Comparison of ENCODE assay signal across 28 mouse cellular contexts in the genomic region with DNA sequence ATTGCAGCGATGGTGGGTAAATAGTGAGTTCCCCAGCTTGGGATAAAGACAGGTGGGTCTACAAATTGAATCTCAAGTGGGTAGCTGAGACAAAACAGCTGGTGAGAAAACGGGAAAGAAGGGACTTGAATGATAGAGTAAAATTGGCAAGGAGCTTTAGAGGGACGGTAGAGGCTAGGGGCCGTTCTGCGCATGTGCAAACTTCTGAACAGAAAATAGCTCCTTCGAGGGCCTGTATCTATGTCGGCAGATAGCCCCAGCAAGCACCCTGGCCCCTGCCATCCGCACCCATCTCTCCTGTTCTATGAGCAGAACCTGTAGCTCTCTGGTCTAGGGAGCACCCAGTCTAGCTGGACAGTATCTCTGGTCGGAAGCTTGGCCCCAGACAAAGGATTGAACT. TPM values are rescaled to one million over a fixed set of nuclear protein-coding genes. Genes with fewer than 3 reads are reported as not detected.
DNase-seq lines count a peak whose midpoint lies in the region; ATAC-seq and TF ChIP-seq lines count a peak whose summit lies in the region.
"Had no signal": no experiment of that assay in that cellular context is flagged by ENCODE, and none has a peak within 500 bp of the region (broad histone marks: within the 10 kb centered on the region; RNA-seq: fewer than 3 reads in every experiment).

No protein-coding gene starts in this region.

- no peaks in the 10 kb centered on the region for H3K9me3 ChIP-seq in midbrain, embryonic 12.5 days
- H3K9me3 ChIP-seq in midbrain, postnatal 0 days (ENCODE audit: low read length) = no peaks in the 10 kb centered on the region
- no peaks in the 10 kb centered on the region for H3K9me3 ChIP-seq in forebrain, embryonic 15.5 days
- H3K9me3 ChIP-seq: heart, embryonic 15.5 days; kidney, embryonic 15.5 days; limb, embryonic 12.5 days; neural tube, embryonic 15.5 days; stomach, embryonic 15.5 days had no signal

- H3K4me2 ChIP-seq in midbrain, embryonic 12.5 days (replicated peaks) = no peak overlapping the region
- no peak overlapping the region for H3K4me2 ChIP-seq in midbrain, postnatal 0 days (ENCODE audit: low read depth, low read length, poor library complexity, severe bottlenecking)
- no peak overlapping the region for H3K4me2 ChIP-seq in forebrain, embryonic 15.5 days (replicated peaks)
- H3K4me2 ChIP-seq: heart, embryonic 15.5 days; kidney, embryonic 15.5 days; limb, embryonic 12.5 days; liver, embryonic 11.5 days; neural tube, embryonic 15.5 days; stomach, embryonic 15.5 days had no signal

- no peaks in the 10 kb centered on the region for H3K36me3 ChIP-seq in midbrain, embryonic 12.5 days
- no peaks in the 10 kb centered on the region for H3K36me3 ChIP-seq in midbrain, postnatal 0 days (ENCODE audit: insufficient read depth, low read length)
- H3K36me3 ChIP-seq in forebrain, embryonic 15.5 days = no peaks in the 10 kb centered on the region
- H3K36me3 ChIP-seq: heart, embryonic 15.5 days; kidney, embryonic 15.5 days; limb, embryonic 12.5 days; neural tube, embryonic 15.5 days; stomach, embryonic 15.5 days had no signal

- H3K27ac ChIP-seq in midbrain, embryonic 12.5 days (replicated peaks) = no peak overlapping the region
- H3K27ac ChIP-seq in midbrain, postnatal 0 days (ENCODE audit: low read depth, low read length) = no peak overlapping the region
- peak overlapping the region; percentile 97 for H3K27ac ChIP-seq in forebrain, embryonic 15.5 days (replicated peaks)
- H3K27ac ChIP-seq: heart, embryonic 15.5 days; kidney, embryonic 15.5 days; left cerebral cortex, adult 2 months; limb, embryonic 12.5 days; neural tube, embryonic 15.5 days; stomach, embryonic 15.5 days had no signal

- DNase-seq in midbrain, postnatal 0 days (ENCODE audit: low spot score) = no peak
- DNase-seq in R1 (ENCODE audit: low read depth, low spot score) (peak; percentile 30), liver (no peak)
- DNase-seq in testis, postnatal 10 days (ENCODE audit: low spot score) = peak; percentile 42
- DNase-seq in lung, adult 2 months = no peak
- DNase-seq: adrenal gland, adult 2 months; adrenal gland, postnatal 36 days; cerebellum, adult 2 months; cerebellum, postnatal 25 days; gastrocnemius, postnatal 10 days; kidney, adult 18-20 months; kidney, postnatal 25 days; lung, postnatal 36 days; right cerebral cortex, postnatal 25 days; thymus, adult 2 months; thymus, postnatal 36 days had no signal

- no peak for ATAC-seq in midbrain, embryonic 12.5 days (ENCODE audit: low FRiP score, low read depth)
- no peak for ATAC-seq in midbrain, postnatal 0 days (ENCODE audit: low FRiP score)
- no peak for ATAC-seq in forebrain, embryonic 15.5 days (replicated peaks)
- ATAC-seq: hindbrain, embryonic 16.5 days had no signal

- peak overlapping the region; percentile 28; the same call in 1 of the 2 replicates for H3K9ac ChIP-seq in midbrain, embryonic 12.5 days (replicated peaks)
- H3K9ac ChIP-seq in midbrain, postnatal 0 days (replicated peaks; ENCODE audit: low read length, poor library complexity, severe bottlenecking) = no peak overlapping the region
- no peak overlapping the region for H3K9ac ChIP-seq in forebrain, embryonic 15.5 days (replicated peaks)
- H3K9ac ChIP-seq: heart, embryonic 15.5 days; kidney, embryonic 15.5 days; limb, embryonic 12.5 days; neural tube, embryonic 15.5 days; stomach, embryonic 15.5 days had no signal

- H3K4me3 ChIP-seq in midbrain, embryonic 12.5 days = no peak overlapping the region
- no peak overlapping the region for H3K4me3 ChIP-seq in midbrain, postnatal 0 days (ENCODE audit: low read depth, low read length)
- H3K4me3 ChIP-seq in forebrain, embryonic 15.5 days = no peak overlapping the region
- no peak overlapping the region for H3K4me3 ChIP-seq in lung, adult 2 months (replicated peaks; ENCODE audit: extremely low read depth, low read depth, low read length)
- H3K4me3 ChIP-seq: heart, embryonic 15.5 days; kidney, embryonic 15.5 days; left cerebral cortex, adult 2 months; limb, embryonic 12.5 days; neural tube, embryonic 15.5 days; stomach, embryonic 15.5 days had no signal

- 66% methylated on average over 9 of the region's 9 CpGs for WGBS in midbrain, embryonic 12.5 days
- WGBS in midbrain, postnatal 0 days = 62% methylated on average over 9 of the region's 9 CpGs
- 64% methylated on average over 9 of the region's 9 CpGs for WGBS in forebrain, embryonic 15.5 days
- WGBS in lung, adult 2 months = 71% methylated on average over 9 of the region's 9 CpGs

- TF ChIP-seq POLR2A in lung, adult 2 months (IDR thresholded peaks at IDR 0.05; ENCODE audit: borderline replicate concordance, extremely low read depth, low read depth, low read length) = no peak

- TF ChIP-seq CTCF in midbrain, postnatal 0 days (IDR thresholded peaks at IDR 0.05) = no peak
- TF ChIP-seq CTCF in lung, adult 2 months (IDR thresholded peaks at IDR 0.05; ENCODE audit: insufficient read depth, low read length) = no peak

- peaks cover 48% of the 10 kb centered on the region for H3K4me1 ChIP-seq in midbrain, embryonic 12.5 days
- peaks cover 4% of the 10 kb centered on the region for H3K4me1 ChIP-seq in midbrain, postnatal 0 days (ENCODE audit: insufficient read depth, low read length)
- H3K4me1 ChIP-seq in forebrain, embryonic 15.5 days = peaks cover 44% of the 10 kb centered on the region
- no peaks in the 10 kb centered on the region; the same call in 1 of the 2 replicates for H3K4me1 ChIP-seq in lung, adult 2 months (ENCODE audit: control insufficient read depth, insufficient read depth, low read length)

- H3K27me3 ChIP-seq in midbrain, embryonic 12.5 days = peaks cover 62% of the 10 kb centered on the region
- H3K27me3 ChIP-seq in midbrain, postnatal 0 days (ENCODE audit: insufficient read depth, low read length) = peaks cover 27% of the 10 kb centered on the region
- H3K27me3 ChIP-seq in forebrain, embryonic 15.5 days = peaks cover 22% of the 10 kb centered on the region; the same call in 1 of the 2 replicates

RNA-seq across cellular contexts. Expression of a gene that starts 9.9 kb away (rescaled TPM):
- 25.1 and 42.6 TPM in 2 replicates for polyA plus RNA-seq in midbrain, embryonic 12.5 days (2016; fragmentation: Nextera tagmentation; extraction: Ambion mirVana)
- total RNA-seq in midbrain, postnatal 0 days (2014; rRNA removed) = 55.6 and 68.8 TPM in 2 replicates
- polyA plus RNA-seq in midbrain, postnatal 0 days (2015; fragmentation: Nextera tagmentation; extraction: Ambion mirVana) = 32.5 and 36.5 TPM in 2 replicates
- 15.1 and 16.9 TPM in 2 replicates for polyA plus RNA-seq in forebrain, embryonic 15.5 days (2015; fragmentation: Nextera tagmentation; extraction: Ambion mirVana)
- 62.6 and 74.0 TPM in 2 replicates for polyA plus RNA-seq in lung, adult 2 months (2012; rRNA removed)

RNA-seq across cellular contexts. Expression of a gene that starts 9.9 kb away (rescaled TPM):
- 27.0 and 27.8 TPM in 2 replicates for polyA plus RNA-seq in midbrain, embryonic 12.5 days (2016; fragmentation: Nextera tagmentation; extraction: Ambion mirVana)
- 233 and 267 TPM in 2 replicates for total RNA-seq in midbrain, postnatal 0 days (2014; rRNA removed)
- 16.7 and 18.1 TPM in 2 replicates for polyA plus RNA-seq in midbrain, postnatal 0 days (2015; fragmentation: Nextera tagmentation; extraction: Ambion mirVana)
- 83.3 and 83.4 TPM in 2 replicates for polyA plus RNA-seq in forebrain, embryonic 15.5 days (2015; fragmentation: Nextera tagmentation; extraction: Ambion mirVana)
- polyA plus RNA-seq in lung, adult 2 months (2012; rRNA removed) = 0.11 and 0.90 TPM in 2 replicates
- total RNA-seq: megakaryocyte, adult 5-6 weeks had no signal
- polyA plus RNA-seq: heart, embryonic 15.5 days; liver, embryonic 16.5 days had no signal

RNA-seq across cellular contexts. Expression of a gene that starts 55.4 kb away (rescaled TPM):
- polyA plus RNA-seq in midbrain, embryonic 12.5 days (2016; fragmentation: Nextera tagmentation; extraction: Ambion mirVana) = 9.7 and 9.8 TPM in 2 replicates
- total RNA-seq in midbrain, postnatal 0 days (2014; rRNA removed) = 5.6 and 9.0 TPM in 2 replicates
- 2.9 and 3.2 TPM in 2 replicates for polyA plus RNA-seq in midbrain, postnatal 0 days (2015; fragmentation: Nextera tagmentation; extraction: Ambion mirVana)
- polyA plus RNA-seq in forebrain, embryonic 15.5 days (2015; fragmentation: Nextera tagmentation; extraction: Ambion mirVana) = 7.5 and 8.8 TPM in 2 replicates
- 24.0 and 29.6 TPM in 2 replicates for polyA plus RNA-seq in lung, adult 2 months (2012; rRNA removed)

RNA-seq across cellular contexts. Expression of a gene that starts 58.7 kb away (rescaled TPM):
- 64.1 and 65.2 TPM in 2 replicates for polyA plus RNA-seq in midbrain, embryonic 12.5 days (2016; fragmentation: Nextera tagmentation; extraction: Ambion mirVana)
- total RNA-seq in midbrain, postnatal 0 days (2014; rRNA removed) = 159 and 170 TPM in 2 replicates
- 161 and 172 TPM in 2 replicates for polyA plus RNA-seq in midbrain, postnatal 0 days (2015; fragmentation: Nextera tagmentation; extraction: Ambion mirVana)
- 107 and 109 TPM in 2 replicates for polyA plus RNA-seq in forebrain, embryonic 15.5 days (2015; fragmentation: Nextera tagmentation; extraction: Ambion mirVana)
- polyA plus RNA-seq in lung, adult 2 months (2012; rRNA removed) = 38.8 and 52.2 TPM in 2 replicates

Comparison
In these comparisons a context has a peak if more than half of its experiments do, and no peak if none do; other contexts are left out.
1. DNase-seq: peak in R1 (single experiment) and testis, postnatal 10 days (single experiment); none in midbrain, postnatal 0 days (single experiment), lung, adult 2 months (single experiment) and liver (single experiment).